Mouse (Mus musculus) layer of hippocampus, adult 8-10 months (tissue): Measurements from ENCODE around the gene Cd68. TPM values are rescaled to one million over a fixed set of nuclear protein-coding genes. Genes with fewer than 3 reads are reported as not detected.
"Not testable (repeated sequence)": the region's sequence is repeated elsewhere in the genome, so short reads cannot be mapped to it uniquely, and the experiment has no call there.

Experiments used
- DNase-seq, 2 experiments: peaks; one replicate each; pipeline ENCODE4 v3.0.0; 2022; ENCODE audit warnings: low spot score in 2 of 2
- total RNA-seq, 4 experiments: library from RNA; stranded (reverse); gene quantifications; 2 replicates each; pipeline ENCODE4 v1.2.4; 2022

Gene Cd68
- total RNA-seq, result 100 to 1,000 TPM in 1 of 4 experiments, 10 to 100 TPM in 3; 10.8 to 113 (median 55.2) TPM

GRCm38 (mm10) chr11:69665961-69666664 is at the start of gene Cd68:
TSS of gene Cd68 (minus strand) at chr11:69666153.
- peak; percentile 56 to 73 for DNase-seq

- no peak for DNase-seq
Observed at GRCm38 (mm10) chr11:69715482-69715881, 49.5 kb upstream of the Cd68 start.

- DNase-seq, result no peak
Observed at GRCm38 (mm10) chr11:69714636-69715329, 48.8 kb upstream of the Cd68 start.

GRCm38 (mm10) chr11:69712954-69713672 is 47.2 kb upstream of the Cd68 start:
- DNase-seq, result no peak

- DNase-seq, result no peak
Observed at GRCm38 (mm10) chr11:69711082-69711481, 45.1 kb upstream of the Cd68 start.

GRCm38 (mm10) chr11:69710470-69710869 is 44.5 kb upstream of the Cd68 start:
- no peak for DNase-seq

- peak in 1 of 2 experiments; percentile 31 for DNase-seq
Observed at GRCm38 (mm10) chr11:69709554-69710446, 43.8 kb upstream of the Cd68 start.

- DNase-seq, result no peak
Observed at GRCm38 (mm10) chr11:69708614-69709265, 42.8 kb upstream of the Cd68 start.

GRCm38 (mm10) chr11:69707873-69708381 is 42.0 kb upstream of the Cd68 start:
- DNase-seq, result no peak

- no peak for DNase-seq
Observed at GRCm38 (mm10) chr11:69707480-69707847, 41.5 kb upstream of the Cd68 start.

- DNase-seq, result no peak
Observed at GRCm38 (mm10) chr11:69706775-69707479, 41.0 kb upstream of the Cd68 start.

GRCm38 (mm10) chr11:69704613-69705010 is 38.7 kb upstream of the Cd68 start:
- DNase-seq, result no peak

GRCm38 (mm10) chr11:69703814-69704612 is 38.1 kb upstream of the Cd68 start:
- DNase-seq, result no peak

GRCm38 (mm10) chr11:69703381-69703780 is 37.4 kb upstream of the Cd68 start:
- not testable (repeated sequence) for DNase-seq

- DNase-seq, result not testable (repeated sequence)
Observed at GRCm38 (mm10) chr11:69702886-69703285, 36.9 kb upstream of the Cd68 start.

- DNase-seq, result no peak
Observed at GRCm38 (mm10) chr11:69699595-69699994, 33.6 kb upstream of the Cd68 start.

GRCm38 (mm10) chr11:69698574-69698973 is 32.6 kb upstream of the Cd68 start:
- DNase-seq, result no peak

GRCm38 (mm10) chr11:69697396-69697795 is 31.4 kb upstream of the Cd68 start:
- no peak for DNase-seq
